Comparison of ENCODE assay signal across 11 mouse cellular contexts in the genomic region with DNA sequence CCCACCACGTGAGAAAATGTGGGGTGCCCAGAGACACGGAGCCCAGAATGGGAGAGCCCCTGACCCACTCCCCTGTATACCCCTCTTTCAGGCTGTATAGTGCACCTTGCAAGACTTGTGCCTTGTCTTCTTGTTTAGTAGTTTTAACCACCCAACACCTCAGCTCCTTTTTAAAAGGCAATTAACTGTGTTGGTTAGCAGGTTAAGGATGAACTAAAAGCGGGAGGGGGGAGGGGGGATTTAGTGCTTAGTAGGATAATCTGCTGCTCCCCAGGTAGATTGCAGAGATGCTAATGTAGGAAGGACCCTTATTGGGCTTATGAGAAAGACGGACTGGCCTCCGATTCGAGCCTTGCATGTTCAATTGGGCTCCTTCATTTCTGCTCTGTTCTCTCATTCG. TPM values are rescaled to one million over a fixed set of nuclear protein-coding genes. Genes with fewer than 3 reads are reported as not detected.
DNase-seq lines count a peak whose midpoint lies in the region; ATAC-seq and TF ChIP-seq lines count a peak whose summit lies in the region.
"Had no signal": no experiment of that assay in that cellular context is flagged by ENCODE, and none has a peak within 500 bp of the region (broad histone marks: within the 10 kb centered on the region; RNA-seq: fewer than 3 reads in every experiment).

No protein-coding gene starts in this region.

- no peaks in the 10 kb centered on the region for H3K36me3 ChIP-seq in heart, embryonic 14.5 days (ENCODE audit: control insufficient read depth, insufficient read depth, low read length)
- no peaks in the 10 kb centered on the region for H3K36me3 ChIP-seq in hindbrain, embryonic 12.5 days
- H3K36me3 ChIP-seq in midbrain, postnatal 0 days (ENCODE audit: insufficient read depth, low read length): no peaks in the 10 kb centered on the region

- ATAC-seq in heart, embryonic 14.5 days (ENCODE audit: insufficient number of reproducible peaks, insufficient read depth, low FRiP score, low read depth): no peak
- ATAC-seq in hindbrain, embryonic 12.5 days (ENCODE audit: low FRiP score): 0 out of 2 replicates have a peak, but pooled peaks have one; percentile 11
- ATAC-seq in midbrain, postnatal 0 days (ENCODE audit: low FRiP score): no peak
- ATAC-seq: CD4-positive, CD25-positive, alpha-beta regulatory T cell, adult 4 months had no signal

- TF ChIP-seq CTCF in midbrain, postnatal 0 days (IDR thresholded peaks at IDR 0.05): no peak

- no peak overlapping the region for H3K27ac ChIP-seq in heart, embryonic 14.5 days (replicated peaks in 1 of 2; ENCODE audit: control insufficient read depth in 1 of 2, insufficient read depth in 1 of 2, low read depth in 2 of 2, low read length in 2 of 2)
- H3K27ac ChIP-seq in hindbrain, embryonic 12.5 days: no peak overlapping the region
- H3K27ac ChIP-seq in midbrain, postnatal 0 days (ENCODE audit: low read depth, low read length): no peak overlapping the region

- peak overlapping the region; percentile 59 for H3K9ac ChIP-seq in heart, embryonic 14.5 days (ENCODE audit: low read length)
- no peak overlapping the region for H3K9ac ChIP-seq in hindbrain, embryonic 12.5 days
- H3K9ac ChIP-seq in midbrain, postnatal 0 days (replicated peaks; ENCODE audit: low read length, poor library complexity, severe bottlenecking): no peak overlapping the region

- no peak for DNase-seq in heart, postnatal 4 days
- DNase-seq in embryo, embryonic 11 days: peak; percentile 21
- DNase-seq in midbrain, postnatal 0 days (ENCODE audit: low spot score): peak; percentile 6
- DNase-seq in right cerebral cortex, postnatal 36 days (ENCODE audit: low spot score in 2 of 2): no peak
- DNase-seq in adrenal gland, adult 18-20 months (ENCODE audit: low spot score in 2 of 2): no peak
- no peak for DNase-seq in thymus, postnatal 10 days (ENCODE audit: low spot score in 2 of 2)
- DNase-seq: layer of hippocampus, adult 9-11 months had no signal

- 8% methylated on average over 7 of the region's 7 CpGs for WGBS in heart, embryonic 14.5 days
- 6% methylated on average over 7 of the region's 7 CpGs for WGBS in hindbrain, embryonic 12.5 days
- 5% methylated on average over 7 of the region's 7 CpGs for WGBS in midbrain, postnatal 0 days

- H3K4me1 ChIP-seq in heart, embryonic 14.5 days (ENCODE audit: control insufficient read depth in 2 of 2, insufficient read depth in 2 of 2, low read length in 2 of 2): peaks cover 2 to 4% of the 10 kb centered on the region in 2 experiments; a peak in 3 of 4 replicates
- peaks cover 11% of the 10 kb centered on the region for H3K4me1 ChIP-seq in hindbrain, embryonic 12.5 days
- no peaks in the 10 kb centered on the region for H3K4me1 ChIP-seq in midbrain, postnatal 0 days (ENCODE audit: insufficient read depth, low read length)

- no peaks in the 10 kb centered on the region for H3K9me3 ChIP-seq in heart, embryonic 14.5 days (ENCODE audit: control insufficient read depth, low read length)
- no peaks in the 10 kb centered on the region for H3K9me3 ChIP-seq in hindbrain, embryonic 12.5 days (replicated peaks)
- no peaks in the 10 kb centered on the region for H3K9me3 ChIP-seq in midbrain, postnatal 0 days (ENCODE audit: low read length)

- peak overlapping the region; percentile 50 to 64 for H3K4me3 ChIP-seq in heart, embryonic 14.5 days (ENCODE audit: control insufficient read depth in 1 of 2, insufficient read depth in 1 of 2, low read depth in 1 of 2, low read length in 2 of 2)
- peak overlapping the region; percentile 44 for H3K4me3 ChIP-seq in hindbrain, embryonic 12.5 days
- peak overlapping the region; percentile 46 for H3K4me3 ChIP-seq in midbrain, postnatal 0 days (ENCODE audit: low read depth, low read length)
- H3K4me3 ChIP-seq: erythroblast, embryonic 14.5 days had no signal

- peak overlapping the region; percentile 91 for H3K4me2 ChIP-seq in heart, embryonic 14.5 days (ENCODE audit: low read length)
- peak overlapping the region; percentile 70 for H3K4me2 ChIP-seq in hindbrain, embryonic 12.5 days (replicated peaks)
- H3K4me2 ChIP-seq in midbrain, postnatal 0 days (ENCODE audit: low read depth, low read length, poor library complexity, severe bottlenecking): peak overlapping the region; percentile 71

- peaks cover 23% of the 10 kb centered on the region for H3K27me3 ChIP-seq in heart, embryonic 14.5 days (ENCODE audit: control insufficient read depth, insufficient read depth, low read length)
- peaks cover 27% of the 10 kb centered on the region for H3K27me3 ChIP-seq in hindbrain, embryonic 12.5 days
- no peaks in the 10 kb centered on the region for H3K27me3 ChIP-seq in midbrain, postnatal 0 days (ENCODE audit: insufficient read depth, low read length)

RNA-seq across cellular contexts. Expression of gene Npy1r, which starts 1.0 kb away (rescaled TPM):
- polyA plus RNA-seq in heart, embryonic 14.5 days (2014; fragmentation: Nextera tagmentation; extraction: Ambion mirVana): 2.4 and 3.1 TPM in 2 replicates
- 1 to 10 TPM; 1.3 to 1.6 TPM for total RNA-seq in heart, postnatal 4 days (2021)
- polyA plus RNA-seq in hindbrain, embryonic 12.5 days (2016; fragmentation: Nextera tagmentation; extraction: Ambion mirVana): 2.4 and 3.3 TPM in 2 replicates
- 9.1 and 9.6 TPM in 2 replicates for total RNA-seq in midbrain, postnatal 0 days (2014; rRNA removed)
- 5.6 and 6.5 TPM in 2 replicates for polyA plus RNA-seq in midbrain, postnatal 0 days (2015; fragmentation: Nextera tagmentation; extraction: Ambion mirVana)
- total RNA-seq in adrenal gland, adult 18-20 months (2021): 1 to 10 TPM; 4.6 to 5.6 TPM
- polyA plus RNA-seq: CD4-positive, CD25-positive, alpha-beta regulatory T cell, adult 4 months; erythroblast, embryonic 14.5 days had no signal

RNA-seq across cellular contexts. Expression of gene Npy5r, which starts 10.1 kb away (rescaled TPM):
- not detected in 2 replicates for polyA plus RNA-seq in heart, embryonic 14.5 days (2014; fragmentation: Nextera tagmentation; extraction: Ambion mirVana)
- not detected for total RNA-seq in heart, postnatal 4 days (2021)
- polyA plus RNA-seq in hindbrain, embryonic 12.5 days (2016; fragmentation: Nextera tagmentation; extraction: Ambion mirVana): 0.23 and 0.33 TPM in 2 replicates
- total RNA-seq in midbrain, postnatal 0 days (2014; rRNA removed): 3.0 TPM in 2 replicates
- polyA plus RNA-seq in midbrain, postnatal 0 days (2015; fragmentation: Nextera tagmentation; extraction: Ambion mirVana): 1.4 and 1.5 TPM in 2 replicates
- total RNA-seq in adrenal gland, adult 18-20 months (2021): under 1 TPM; 0.13 to 0.27 TPM
- polyA plus RNA-seq: CD4-positive, CD25-positive, alpha-beta regulatory T cell, adult 4 months; erythroblast, embryonic 14.5 days had no signal

Comparison
In these comparisons a context has a peak if more than half of its experiments do, and no peak if none do; other contexts are left out.
1. DNase-seq: peak in embryo, embryonic 11 days (single experiment) and midbrain, postnatal 0 days (single experiment); none in heart, postnatal 4 days (single experiment), right cerebral cortex, postnatal 36 days (0 of 2), adrenal gland, adult 18-20 months (0 of 2) and thymus, postnatal 10 days (0 of 2).
2. Peak in every context shown above with its lines, with median percentiles within 50 percentile points of each other: H3K4me2 ChIP-seq and H3K4me3 ChIP-seq.